Mouse (Mus musculus): ENCODE results near the gene Tuba3a. TPM values are rescaled to one million over a fixed set of nuclear protein-coding genes. Genes with fewer than 3 reads are reported as not detected.

Gene Tuba3a
- total and polyA plus RNA-seq, 3 experiments: not detected

GRCm38 (mm10) chr6:125265239-125265638 is 20.6 kb downstream of the Tuba3a start:
- Histone ChIP-seq H3K36me3 (replicated peaks in 1 of 2; ENCODE audit: control insufficient read depth in 1 of 2, insufficient read depth in 1 of 2, low read length in 1 of 2) (no peaks in the 10 kb centered on the region), H3K4me2 (ENCODE audit: insufficient read depth, low read depth, poor library complexity, severe bottlenecking) (no peak overlapping the region), H3K27ac (ENCODE audit: insufficient read depth, low read depth) (no peak overlapping the region), H3K4me3 (replicated peaks in 1 of 3; ENCODE audit: low read depth in 2 of 3, low read length in 2 of 3, poor library complexity in 1 of 3) (no peak overlapping the region), H3K9ac (ENCODE audit: insufficient read depth, low read depth) (no peak overlapping the region), H3K9me3 (replicated peaks; ENCODE audit: low read length) (peaks cover 4% of the 10 kb centered on the region), H3K27me3 (replicated peaks) (peaks cover 8% of the 10 kb centered on the region), H3K79me2 (replicated peaks; ENCODE audit: control insufficient read depth, extremely low read depth, insufficient read depth, poor library complexity, severe bottlenecking) (no peaks in the 10 kb centered on the region), H3K4me1 (ENCODE audit: control insufficient read depth in 1 of 2, insufficient read depth in 2 of 2) (peaks cover 0 to 2% of the 10 kb centered on the region in 2 experiments; a peak in 1 of 4 replicates)
- dilution Hi-C loops (cut with MboI; ENCODE audit: extremely low pct_ligation_motif_present, extremely low pct_unique_long_range_greater_than_20kb, low sequenced_read_pairs): no loop called here
- in situ Hi-C loops (cut with MboI; ENCODE audit: low pct_ligation_motif_present, low pct_unique_long_range_greater_than_20kb, low sequenced_read_pairs): no loop called here
- DNase-seq (ENCODE audit: extremely low read depth): no peak
- TF ChIP-seq UBTF (IDR thresholded peaks at IDR 0.05; ENCODE audit: low read depth, low read length) (no peak), POLR2A (IDR thresholded peaks at IDR 0.05; ENCODE audit: low read depth, low read length) (no peak), POLR2AphosphoS2 (IDR thresholded peaks at IDR 0.05; ENCODE audit: low read depth, low read length) (no peak), ZNF384 (IDR thresholded peaks at IDR 0.05; ENCODE audit: low read depth, low read length) (no peak), JUN (IDR thresholded peaks at IDR 0.05; ENCODE audit: insufficient read depth, low read depth, low read length) (no peak), TBP (conservative IDR thresholded peaks at IDR 0.05; ENCODE audit: low read depth, low read length) (no peak), SMC3 (IDR thresholded peaks at IDR 0.05; ENCODE audit: low read depth, low read length) (no peak), CHD2 (IDR thresholded peaks at IDR 0.05; ENCODE audit: low read length) (no peak), IRF4 (IDR thresholded peaks at IDR 0.05; ENCODE audit: low read depth, low read length) (no peak), BHLHE40 (IDR thresholded peaks at IDR 0.05; ENCODE audit: low read depth, low read length) (no peak), NRF1 (IDR thresholded peaks at IDR 0.05; ENCODE audit: low read depth, low read length) (no peak)

- in situ Hi-C loops (cut with MboI; ENCODE audit: low pct_ligation_motif_present, low pct_unique_long_range_greater_than_20kb, low sequenced_read_pairs): no loop called here
Observed at GRCm38 (mm10) chr6:125264219-125264618, 21.6 kb downstream of the Tuba3a start.

More at GRCm38 (mm10) chr6:125264219-125264618, 21.6 kb downstream of the Tuba3a start:
- Histone ChIP-seq H3K9me3 (replicated peaks; ENCODE audit: low read length) (peaks cover 4% of the 10 kb centered on the region), H3K4me3 (replicated peaks in 1 of 3; ENCODE audit: low read depth in 2 of 3, low read length in 2 of 3, poor library complexity in 1 of 3) (no peak overlapping the region), H3K79me2 (replicated peaks; ENCODE audit: control insufficient read depth, extremely low read depth, insufficient read depth, poor library complexity, severe bottlenecking) (no peaks in the 10 kb centered on the region), H3K36me3 (replicated peaks in 1 of 2; ENCODE audit: control insufficient read depth in 1 of 2, insufficient read depth in 1 of 2, low read length in 1 of 2) (no peaks in the 10 kb centered on the region), H3K9ac (ENCODE audit: insufficient read depth, low read depth) (no peak overlapping the region), H3K4me2 (ENCODE audit: insufficient read depth, low read depth, poor library complexity, severe bottlenecking) (no peak overlapping the region), H3K4me1 (ENCODE audit: control insufficient read depth in 1 of 2, insufficient read depth in 2 of 2) (peaks cover 0 to 2% of the 10 kb centered on the region in 2 experiments; a peak in 1 of 4 replicates), H3K27me3 (replicated peaks) (peaks cover 6% of the 10 kb centered on the region), H3K27ac (ENCODE audit: insufficient read depth, low read depth) (no peak overlapping the region)
- no peak for TF ChIP-seq ZC3H11A (IDR thresholded peaks at IDR 0.05; ENCODE audit: low read depth, low read length)
- no peak for TF ChIP-seq ETS1 (conservative IDR thresholded peaks at IDR 0.05; ENCODE audit: low read depth, low read length)
- TF ChIP-seq TBP (conservative IDR thresholded peaks at IDR 0.05; ENCODE audit: low read depth, low read length): no peak
- TF ChIP-seq JUND (conservative IDR thresholded peaks at IDR 0.05; ENCODE audit: low read depth, low read length): no peak
- TF ChIP-seq MYC (IDR thresholded peaks at IDR 0.05; ENCODE audit: low read depth, low read length): no peak
- TF ChIP-seq MXI1 (IDR thresholded peaks at IDR 0.05; ENCODE audit: low read depth, low read length): no peak
- TF ChIP-seq ZKSCAN1 (IDR thresholded peaks at IDR 0.05; ENCODE audit: borderline replicate concordance, low read depth, low read length): no peak
- no peak for TF ChIP-seq EP300 (IDR thresholded peaks at IDR 0.05; ENCODE audit: low read length)
- no peak for TF ChIP-seq TCF12 (IDR thresholded peaks at IDR 0.05; ENCODE audit: low read depth, low read length)
- no peak for TF ChIP-seq SMC3 (IDR thresholded peaks at IDR 0.05; ENCODE audit: low read depth, low read length)
- no peak for TF ChIP-seq RAD21 (IDR thresholded peaks at IDR 0.05; ENCODE audit: low read depth, low read length)
- TF ChIP-seq MAX (IDR thresholded peaks at IDR 0.05; ENCODE audit: low read length): no peak
- TF ChIP-seq USF1 (IDR thresholded peaks at IDR 0.05; ENCODE audit: low read depth, low read length): no peak
- TF ChIP-seq ZMIZ1 (IDR thresholded peaks at IDR 0.05; ENCODE audit: low read depth, low read length): no peak
- no peak for TF ChIP-seq MAFK (IDR thresholded peaks at IDR 0.05; ENCODE audit: insufficient replicate concordance, low read length)
- no peak for TF ChIP-seq KAT2A (IDR thresholded peaks at IDR 0.05; ENCODE audit: insufficient replicate concordance, low read length)
- no peak for TF ChIP-seq UBTF (IDR thresholded peaks at IDR 0.05; ENCODE audit: low read depth, low read length)
- no peak for TF ChIP-seq BHLHE40 (IDR thresholded peaks at IDR 0.05; ENCODE audit: low read depth, low read length)
- no peak for TF ChIP-seq GABPA (IDR thresholded peaks at IDR 0.05; ENCODE audit: insufficient replicate concordance, low read depth, low read length)
- dilution Hi-C loops (cut with MboI; ENCODE audit: extremely low pct_ligation_motif_present, extremely low pct_unique_long_range_greater_than_20kb, low sequenced_read_pairs): no loop called here
- no peak for DNase-seq (ENCODE audit: extremely low read depth)

All from CH12.LX (cell line).